Mouse (Mus musculus): ENCODE results near the gene Lama1.
"Not testable (repeated sequence)": the region's sequence is repeated elsewhere in the genome, so short reads cannot be mapped to it uniquely, and the experiment has no call there.

Gene Lama1

DNA sequence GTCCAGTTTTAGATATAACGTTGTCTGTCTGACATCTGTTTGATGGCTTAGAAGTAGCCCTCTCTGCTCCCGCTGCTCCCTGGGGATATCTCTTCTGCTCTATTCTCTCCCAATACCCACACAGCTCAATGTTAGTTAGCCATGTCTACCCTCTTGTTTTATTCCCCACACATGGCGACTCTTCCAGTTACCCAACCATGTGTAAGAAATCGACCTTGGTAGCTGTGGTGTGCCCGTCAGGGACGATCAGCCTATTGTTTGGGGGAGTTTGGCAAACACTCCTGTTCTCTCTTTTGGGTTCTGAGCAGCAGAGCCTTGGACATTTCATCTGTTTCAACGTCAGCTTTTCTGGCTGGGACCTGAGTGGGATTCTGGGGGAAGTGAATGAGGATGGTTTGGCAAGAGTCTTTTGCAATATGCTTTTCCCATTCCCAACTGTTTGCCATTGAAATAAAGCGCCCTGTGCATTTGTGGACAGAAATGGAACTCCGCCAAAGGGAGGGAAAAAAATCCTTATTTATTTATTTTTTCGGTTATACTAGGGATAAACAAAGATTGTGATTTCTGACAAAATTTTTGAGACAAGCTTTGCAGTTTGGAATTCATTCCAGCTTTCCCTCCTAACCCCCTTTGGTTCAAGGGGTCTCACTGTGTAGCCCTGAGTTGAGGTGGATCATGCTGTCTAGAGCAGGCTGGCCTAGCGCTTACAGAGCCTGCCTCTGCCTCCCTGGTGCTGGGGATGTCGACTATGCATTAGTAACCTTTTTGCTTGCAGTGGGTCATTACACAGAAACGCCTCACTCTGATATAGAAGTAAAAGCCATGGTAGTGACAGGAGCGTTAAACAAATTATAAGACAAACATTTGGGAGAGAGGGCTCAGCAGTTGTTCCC, 26.4 kb downstream of the Lama1 start:
- TF ChIP-seq CTCF (conservative IDR thresholded peaks at IDR 0.05; ENCODE audit: low read length) (no peak), NANOG (IDR thresholded peaks at IDR 0.05; ENCODE audit: borderline replicate concordance, low read length) (no peak), POU5F1 (IDR thresholded peaks at IDR 0.05; ENCODE audit: borderline replicate concordance, low read length) (no peak)
- Histone ChIP-seq H3K9me3 (ENCODE audit: low read length) (no peaks in the 10 kb centered on the region), H3K36me3 (ENCODE audit: insufficient read depth, low read length) (peaks cover 24% of the 10 kb centered on the region)

DNA sequence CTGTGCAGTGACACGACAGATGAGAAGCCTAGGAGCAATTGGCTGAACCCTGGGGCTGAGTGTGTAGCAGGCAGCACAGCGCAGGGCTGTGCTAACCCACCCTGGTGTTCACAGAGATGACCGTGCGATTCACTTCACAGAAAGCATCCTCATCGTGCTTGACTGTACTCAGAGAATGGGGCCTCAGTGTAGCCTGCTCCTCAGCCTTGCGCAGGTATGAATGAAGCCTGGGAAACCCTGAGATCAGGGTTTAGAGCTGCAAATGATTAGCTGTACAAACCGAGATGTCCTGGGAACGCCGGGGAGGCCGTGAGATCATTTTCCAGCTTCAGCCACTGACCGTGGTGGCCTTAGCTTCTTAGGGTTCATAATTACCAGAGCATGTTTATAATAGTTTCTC, 29.5 kb downstream of the Lama1 start:
- TF ChIP-seq CTCF (conservative IDR thresholded peaks at IDR 0.05; ENCODE audit: low read length) (no peak), NANOG (IDR thresholded peaks at IDR 0.05; ENCODE audit: borderline replicate concordance, low read length) (no peak), POU5F1 (IDR thresholded peaks at IDR 0.05; ENCODE audit: borderline replicate concordance, low read length) (no peak)
- peaks cover 29% of the 10 kb centered on the region for H3K36me3 ChIP-seq (ENCODE audit: insufficient read depth, low read length)
- H3K9me3 ChIP-seq (ENCODE audit: low read length) = no peaks in the 10 kb centered on the region
- no peaks in the 10 kb centered on the region for H3K27me3 ChIP-seq (ENCODE audit: insufficient read depth, low read length)
- H3K4me1 ChIP-seq (replicated peaks; ENCODE audit: low read depth, low read length) = peaks cover 17% of the 10 kb centered on the region
- no peak overlapping the region for H3K4me3 ChIP-seq (replicated peaks; ENCODE audit: low read length)

More for the DNA sequence above, 26.4 kb downstream of the Lama1 start:
- H3K4me3 ChIP-seq (replicated peaks; ENCODE audit: low read length) = no peak overlapping the region
- H3K4me1 ChIP-seq (replicated peaks; ENCODE audit: low read depth, low read length) = peaks cover 26% of the 10 kb centered on the region
- no peaks in the 10 kb centered on the region for H3K27me3 ChIP-seq (ENCODE audit: insufficient read depth, low read length)

DNA sequence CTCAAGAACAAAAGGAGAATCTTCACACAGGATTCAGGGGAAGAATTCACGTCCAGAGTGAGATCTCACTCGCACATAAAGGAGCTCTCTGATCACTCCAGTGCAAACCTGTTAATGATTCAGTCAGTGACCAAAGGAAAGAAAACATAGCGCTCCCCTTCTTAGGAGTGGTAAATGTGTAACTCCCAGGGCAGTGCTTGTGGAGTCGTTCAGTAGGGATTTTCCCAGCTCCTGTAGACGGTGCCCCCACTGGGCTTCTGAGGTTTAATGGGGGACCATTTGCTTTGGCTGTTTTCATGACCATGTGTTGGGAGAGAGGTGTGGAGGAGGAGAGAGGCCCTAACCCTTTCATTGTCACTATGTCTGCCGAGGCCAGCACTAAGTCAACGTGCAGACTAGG, 31.7 kb downstream of the Lama1 start:
- Histone ChIP-seq H3K36me3 (ENCODE audit: insufficient read depth, low read length) (peaks cover 44% of the 10 kb centered on the region), H3K4me1 (replicated peaks; ENCODE audit: low read depth, low read length) (peaks cover 7% of the 10 kb centered on the region; the same call in 1 of the 2 replicates), H3K27me3 (ENCODE audit: insufficient read depth, low read length) (no peaks in the 10 kb centered on the region), H3K9me3 (ENCODE audit: low read length) (no peaks in the 10 kb centered on the region), H3K4me3 (replicated peaks; ENCODE audit: low read length) (no peak overlapping the region)
- TF ChIP-seq CTCF (conservative IDR thresholded peaks at IDR 0.05; ENCODE audit: low read length) = no peak
- no peak for TF ChIP-seq NANOG (IDR thresholded peaks at IDR 0.05; ENCODE audit: borderline replicate concordance, low read length)
- TF ChIP-seq POU5F1 (IDR thresholded peaks at IDR 0.05; ENCODE audit: borderline replicate concordance, low read length) = no peak

DNA sequence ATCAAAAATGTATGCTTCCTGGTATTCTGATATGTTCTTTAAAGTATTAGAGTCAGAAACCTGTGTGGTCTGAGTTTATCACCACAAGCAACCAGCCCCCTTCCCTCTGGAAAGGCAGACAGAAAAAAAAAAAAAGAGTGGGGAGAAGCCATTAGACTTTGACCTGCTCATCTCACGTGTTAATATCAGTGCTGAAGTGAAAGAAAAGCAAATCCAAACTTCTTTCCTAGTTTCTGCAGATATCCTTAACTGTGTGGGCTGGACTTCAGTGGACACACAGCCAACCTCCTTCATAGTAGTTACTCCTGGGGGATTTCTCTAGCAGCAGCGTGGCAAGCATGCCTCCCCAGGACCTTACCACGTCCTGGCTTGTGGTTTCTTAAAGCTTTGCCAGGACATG, 34.0 kb downstream of the Lama1 start:
- no peaks in the 10 kb centered on the region for H3K27me3 ChIP-seq (ENCODE audit: insufficient read depth, low read length)
- H3K36me3 ChIP-seq (ENCODE audit: insufficient read depth, low read length) = peaks cover 58% of the 10 kb centered on the region
- no peaks in the 10 kb centered on the region for H3K4me1 ChIP-seq (replicated peaks; ENCODE audit: low read depth, low read length)
- no peak overlapping the region for H3K4me3 ChIP-seq (replicated peaks; ENCODE audit: low read length)
- TF ChIP-seq NANOG (IDR thresholded peaks at IDR 0.05; ENCODE audit: borderline replicate concordance, low read length) (no peak), CTCF (conservative IDR thresholded peaks at IDR 0.05; ENCODE audit: low read length) (no peak), POU5F1 (IDR thresholded peaks at IDR 0.05; ENCODE audit: borderline replicate concordance, low read length) (no peak)
- H3K9me3 ChIP-seq (ENCODE audit: low read length) = no peaks in the 10 kb centered on the region

DNA sequence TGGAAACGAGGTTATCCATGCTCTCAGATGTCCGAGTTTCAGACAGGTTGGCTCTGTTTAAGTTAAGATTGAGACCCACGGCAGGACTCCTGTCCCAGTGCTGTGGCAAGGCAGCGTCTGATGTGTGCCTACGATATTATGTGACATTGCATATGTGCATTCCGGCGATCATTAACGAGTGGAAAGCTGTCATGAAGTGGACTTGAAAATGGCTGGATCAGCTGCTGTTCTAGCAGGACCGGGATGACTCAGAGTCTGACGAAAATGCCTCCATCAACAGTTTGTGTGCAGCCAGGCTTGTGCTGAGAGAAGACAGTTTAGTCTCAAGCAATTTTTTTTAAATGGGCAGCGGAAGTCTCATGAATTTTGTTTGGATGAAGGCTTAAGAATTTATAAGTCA, 34.9 kb downstream of the Lama1 start:
- no peaks in the 10 kb centered on the region for H3K27me3 ChIP-seq (ENCODE audit: insufficient read depth, low read length)
- no peak for TF ChIP-seq NANOG (IDR thresholded peaks at IDR 0.05; ENCODE audit: borderline replicate concordance, low read length)
- TF ChIP-seq POU5F1 (IDR thresholded peaks at IDR 0.05; ENCODE audit: borderline replicate concordance, low read length) = no peak
- no peak for TF ChIP-seq CTCF (conservative IDR thresholded peaks at IDR 0.05; ENCODE audit: low read length)
- H3K9me3 ChIP-seq (ENCODE audit: low read length) = no peaks in the 10 kb centered on the region
- no peaks in the 10 kb centered on the region for H3K4me1 ChIP-seq (replicated peaks; ENCODE audit: low read depth, low read length)
- peaks cover 54% of the 10 kb centered on the region for H3K36me3 ChIP-seq (ENCODE audit: insufficient read depth, low read length)
- H3K4me3 ChIP-seq (replicated peaks; ENCODE audit: low read length) = no peak overlapping the region

DNA sequence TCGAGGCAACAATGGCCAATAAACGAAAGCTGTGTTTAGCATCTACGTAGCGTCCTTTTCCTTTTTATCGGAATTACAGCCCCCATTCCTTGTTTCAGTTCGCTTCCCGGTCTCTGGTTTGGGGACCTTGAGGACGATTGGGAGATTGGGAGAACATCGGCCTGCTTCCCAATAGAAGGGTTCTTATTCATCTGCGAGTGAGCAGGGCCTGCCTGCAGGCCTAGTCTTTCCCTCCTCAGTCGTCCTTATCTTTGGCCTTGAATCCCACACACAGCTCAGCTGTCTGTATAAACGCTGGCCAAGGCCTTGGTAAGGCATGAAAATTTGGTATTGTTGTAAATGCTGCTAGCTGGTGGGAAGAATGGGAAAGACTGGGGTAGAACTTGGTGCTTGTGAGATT, 36.5 kb downstream of the Lama1 start:
- H3K27me3 ChIP-seq (ENCODE audit: insufficient read depth, low read length) = no peaks in the 10 kb centered on the region
- no peaks in the 10 kb centered on the region for H3K4me1 ChIP-seq (replicated peaks; ENCODE audit: low read depth, low read length)
- H3K36me3 ChIP-seq (ENCODE audit: insufficient read depth, low read length) = peaks cover 57% of the 10 kb centered on the region
- TF ChIP-seq NANOG (IDR thresholded peaks at IDR 0.05; ENCODE audit: borderline replicate concordance, low read length) = no peak
- TF ChIP-seq POU5F1 (IDR thresholded peaks at IDR 0.05; ENCODE audit: borderline replicate concordance, low read length) = no peak
- no peak for TF ChIP-seq CTCF (conservative IDR thresholded peaks at IDR 0.05; ENCODE audit: low read length)
- H3K9me3 ChIP-seq (ENCODE audit: low read length) = no peaks in the 10 kb centered on the region
- no peak overlapping the region for H3K4me3 ChIP-seq (replicated peaks; ENCODE audit: low read length)

DNA sequence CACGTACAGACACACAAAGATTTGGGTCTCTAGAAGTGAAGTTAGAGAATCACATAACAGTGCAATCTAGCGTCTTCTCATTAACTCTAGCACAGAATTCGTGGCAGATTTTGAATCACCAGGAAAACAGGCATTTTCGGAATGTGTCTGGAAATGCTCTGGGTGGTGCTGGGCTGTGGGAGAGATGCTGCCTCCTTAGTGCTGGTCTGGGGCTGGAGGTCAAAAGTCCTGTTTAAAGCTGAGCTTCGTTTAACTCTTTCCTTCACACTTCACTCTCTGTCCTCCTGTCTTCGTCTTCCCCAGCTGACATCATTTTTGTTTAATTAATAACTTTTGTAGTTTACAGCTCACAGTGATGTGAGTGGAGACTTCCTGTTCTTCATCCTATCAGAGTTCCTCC, 38.7 kb downstream of the Lama1 start:
- H3K4me1 ChIP-seq (replicated peaks; ENCODE audit: low read depth, low read length) = no peaks in the 10 kb centered on the region
- H3K27me3 ChIP-seq (ENCODE audit: insufficient read depth, low read length) = no peaks in the 10 kb centered on the region
- H3K4me3 ChIP-seq (replicated peaks; ENCODE audit: low read length) = no peak overlapping the region
- TF ChIP-seq CTCF (conservative IDR thresholded peaks at IDR 0.05; ENCODE audit: low read length) (no peak), POU5F1 (IDR thresholded peaks at IDR 0.05; ENCODE audit: borderline replicate concordance, low read length) (no peak), NANOG (IDR thresholded peaks at IDR 0.05; ENCODE audit: borderline replicate concordance, low read length) (no peak)
- peaks cover 67% of the 10 kb centered on the region for H3K36me3 ChIP-seq (ENCODE audit: insufficient read depth, low read length)
- H3K9me3 ChIP-seq (ENCODE audit: low read length) = peaks cover 12% of the 10 kb centered on the region

DNA sequence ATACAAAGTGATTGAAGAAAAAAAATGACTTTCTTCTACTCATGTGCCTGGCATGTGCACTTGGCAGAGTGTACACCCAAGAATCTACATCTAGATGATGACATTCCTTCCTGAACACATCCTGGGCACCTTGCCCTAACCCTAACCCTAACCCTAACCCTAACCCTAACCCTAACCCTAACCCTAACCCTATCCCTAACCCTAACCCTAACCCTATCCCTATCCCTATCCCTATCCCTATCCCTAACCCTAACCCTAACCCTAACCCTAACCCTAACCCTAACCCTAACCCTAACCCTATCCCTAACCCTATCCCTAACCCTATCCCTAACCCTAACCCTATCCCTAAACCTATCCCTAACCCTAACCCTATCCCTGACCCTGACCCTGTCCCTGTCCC, 44.2 kb downstream of the Lama1 start:
- not testable (repeated sequence) for H3K27me3 ChIP-seq (ENCODE audit: insufficient read depth, low read length); H3K4me3 ChIP-seq (replicated peaks; ENCODE audit: low read length); H3K4me1 ChIP-seq (replicated peaks; ENCODE audit: low read depth, low read length)
- H3K9me3 ChIP-seq (ENCODE audit: low read length) = peaks cover 36% of the 10 kb centered on the region
- peaks cover 74% of the 10 kb centered on the region for H3K36me3 ChIP-seq (ENCODE audit: insufficient read depth, low read length)
